Mouse (Mus musculus) testis, adult 2 months (tissue): ENCODE data around the gene Acvr1b.

ENCODE experiments used
- CTCF ChIP-seq: fragments of 200-500 bp; IDR thresholded peaks from 2 replicates; pipeline ENCODE4 v1.5.1; 2012; ENCODE audit warnings: low read depth, mild to moderate bottlenecking, inconsistent platforms, low read length, moderate library complexity; ENCODE audit not compliant: control insufficient read depth, insufficient read depth, insufficient replicate concordance
- POLR2A ChIP-seq: fragments of 200-500 bp; IDR thresholded peaks from 2 replicates; pipeline ENCODE4 v1.6.1; 2012; ENCODE audit warnings: low read depth, mild to moderate bottlenecking, inconsistent platforms, low read length, moderate library complexity; ENCODE audit not compliant: control insufficient read depth

- no peak for TF ChIP-seq POLR2A
- TF ChIP-seq CTCF = no peak
Measured at GRCm38 (mm10) chr15:101189981-101190761, 16.3 kb downstream of the Acvr1b start.
